Mouse (Mus musculus) heart, embryonic 13.5 days (tissue): ENCODE data around the gene Ric8b. TPM values are rescaled to one million over a fixed set of nuclear protein-coding genes. Genes with fewer than 3 reads are reported as not detected.

Source experiments
- ATAC-seq: fragments of 200-750 bp; cut with Nextera tagmentation; 2 replicates; pipeline ENCODE4 v1.8.0; 2017; ENCODE audit warnings: moderate TSS enrichment; ENCODE audit not compliant: insufficient number of reproducible peaks, low FRiP score, low TSS enrichment; ENCODE audit errors: extremely low read depth
- H3K27ac ChIP-seq: fragments of 300-500 bp; sonication (generic); replicated peaks from 2 replicates; pipeline ENCODE4 v1.5.1; 2015; ENCODE audit warnings: moderate library complexity, mild to moderate bottlenecking, inconsistent platforms
- H3K27me3 ChIP-seq: fragments of 300-500 bp; sonication (generic); replicated peaks from 2 replicates; pipeline ENCODE4 v1.6.1; 2015; ENCODE audit warnings: mild to moderate bottlenecking, inconsistent platforms
- H3K36me3 ChIP-seq: fragments of 300-500 bp; sonication (generic); 2 replicates; pipeline ENCODE4 v1.6.1; 2015; ENCODE audit warnings: mild to moderate bottlenecking, inconsistent platforms
- H3K4me1 ChIP-seq: fragments of 300-500 bp; sonication (generic); 2 replicates; pipeline ENCODE4 v1.6.1; 2015; ENCODE audit warnings: inconsistent platforms
- H3K4me2 ChIP-seq: fragments of 300-500 bp; sonication (generic); 2 replicates; pipeline ENCODE4 v1.6.1; 2015; ENCODE audit warnings: inconsistent platforms, mild to moderate bottlenecking, moderate library complexity
- H3K4me3 ChIP-seq: fragments of 300-500 bp; sonication (generic); 2 replicates; pipeline ENCODE4 v1.5.1; 2015; ENCODE audit warnings: moderate library complexity, mild to moderate bottlenecking, inconsistent platforms
- H3K9ac ChIP-seq: fragments of 300-500 bp; sonication (generic); 2 replicates; pipeline ENCODE4 v1.6.1; 2015; ENCODE audit warnings: inconsistent platforms, mild to moderate bottlenecking, moderate library complexity
- H3K9me3 ChIP-seq: fragments of 300-500 bp; sonication (generic); 2 replicates; pipeline ENCODE4 v1.6.1; 2016; ENCODE audit warnings: inconsistent platforms
- WGBS: fragments of 180-500 bp; shearing (Covaris S2); methylation state at CpG from one replicate; pipeline ENCODE4 v1.1.7; 2015; ENCODE audit warnings: mixed read lengths; 5-methylcytosine and 5-hydroxymethylcytosine counted together
- polyA plus RNA-seq: library from polyadenylated mRNA; unstranded; fragments of >200 nt; fragmentation: Nextera tagmentation; extraction: Ambion mirVana; gene quantifications from 2 replicates; pipeline ENCODE4 v1.2.1, GENCODE M21; 2015

Ric8b gene
- polyA plus RNA-seq, 1 experiment from 2014 or later, result 14.3 TPM

DNA sequence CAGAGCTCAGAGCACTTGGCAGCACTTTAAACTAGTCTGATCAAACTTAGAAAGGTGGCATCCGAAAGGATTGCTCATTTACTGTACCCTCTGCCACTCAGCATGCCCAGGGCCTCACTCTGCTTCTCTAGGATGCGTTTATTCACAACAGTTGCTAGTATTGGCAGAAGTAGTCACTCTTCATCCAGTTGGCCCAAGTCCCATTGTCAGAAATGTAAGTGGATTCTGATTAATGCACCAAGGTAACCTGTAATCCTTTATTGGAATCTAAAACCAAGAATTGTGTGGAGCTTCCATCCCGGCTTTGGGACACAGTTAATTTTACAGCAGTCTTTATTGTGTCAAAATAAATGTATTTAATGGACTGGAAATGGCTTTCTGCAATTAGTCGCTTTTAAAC, 76.9 kb downstream of the Ric8b start:
- no peak for ATAC-seq
- peaks cover 38% of the 10 kb centered on the region for H3K4me1 ChIP-seq
- no peak overlapping the region for H3K4me3 ChIP-seq
- H3K9ac ChIP-seq, result no peak overlapping the region
- H3K27me3 ChIP-seq, result no peaks in the 10 kb centered on the region
- WGBS, result 84% methylated on average over 4 of the region's 4 CpGs
- H3K9me3 ChIP-seq, result no peaks in the 10 kb centered on the region
- no peak overlapping the region for H3K4me2 ChIP-seq
- H3K27ac ChIP-seq, result no peak overlapping the region
- H3K36me3 ChIP-seq, result peaks cover 41% of the 10 kb centered on the region

DNA sequence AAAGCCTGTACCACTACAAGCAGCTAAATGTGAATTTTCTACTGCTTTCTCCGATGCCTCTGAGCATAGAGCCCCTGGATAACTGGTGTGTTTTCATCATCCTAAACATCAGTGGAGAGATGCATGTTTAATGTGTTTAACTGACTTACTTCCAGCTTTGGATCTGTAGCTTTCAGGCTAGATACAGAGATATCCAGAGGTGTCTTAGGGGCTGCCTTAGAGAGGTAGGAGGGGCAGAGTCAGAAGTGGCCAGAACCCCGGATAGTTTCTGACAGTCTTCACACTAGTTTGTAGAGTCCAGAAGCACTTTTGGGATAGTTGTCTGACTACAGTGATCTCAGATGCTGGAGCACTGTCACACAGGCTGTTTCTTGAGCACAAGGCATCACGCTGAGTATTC, 77.6 kb downstream of the Ric8b start:
- ATAC-seq, result no peak
- no peak overlapping the region for H3K4me2 ChIP-seq
- H3K9me3 ChIP-seq, result no peaks in the 10 kb centered on the region
- H3K4me1 ChIP-seq, result peaks cover 44% of the 10 kb centered on the region
- no peak overlapping the region for H3K27ac ChIP-seq
- 82% methylated on average over 3 of the region's 3 CpGs for WGBS
- no peak overlapping the region for H3K9ac ChIP-seq
- no peak overlapping the region for H3K4me3 ChIP-seq
- peaks cover 35% of the 10 kb centered on the region for H3K36me3 ChIP-seq
- H3K27me3 ChIP-seq, result no peaks in the 10 kb centered on the region

DNA sequence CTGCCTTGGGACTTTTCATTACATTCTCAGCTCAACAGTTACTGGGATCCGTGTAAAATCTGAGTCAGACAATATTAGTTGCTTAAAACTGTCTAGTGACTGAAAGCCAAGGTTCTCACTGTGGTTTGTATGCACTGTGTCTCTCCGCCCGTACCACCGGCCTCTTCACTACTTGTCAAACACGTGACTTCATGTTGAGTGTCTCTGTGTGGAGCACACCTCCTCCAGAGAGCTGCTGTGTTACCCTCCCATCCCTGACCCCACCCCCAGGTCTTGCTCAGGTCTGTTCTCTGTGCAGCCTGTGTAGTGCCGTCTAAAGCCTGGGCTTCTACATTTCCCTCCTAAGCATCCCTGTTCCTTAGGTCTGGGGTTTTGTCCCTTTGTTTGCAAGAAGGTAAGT, 79.0 kb downstream of the Ric8b start:
- Histone ChIP-seq H3K4me2 (no peak overlapping the region), H3K27me3 (no peaks in the 10 kb centered on the region), H3K9ac (no peak overlapping the region), H3K36me3 (peaks cover 30% of the 10 kb centered on the region), H3K4me1 (peaks cover 45% of the 10 kb centered on the region), H3K27ac (no peak overlapping the region), H3K4me3 (no peak overlapping the region), H3K9me3 (no peaks in the 10 kb centered on the region)
- no peak for ATAC-seq
- WGBS, result 59% methylated on average over 6 of the region's 6 CpGs

DNA sequence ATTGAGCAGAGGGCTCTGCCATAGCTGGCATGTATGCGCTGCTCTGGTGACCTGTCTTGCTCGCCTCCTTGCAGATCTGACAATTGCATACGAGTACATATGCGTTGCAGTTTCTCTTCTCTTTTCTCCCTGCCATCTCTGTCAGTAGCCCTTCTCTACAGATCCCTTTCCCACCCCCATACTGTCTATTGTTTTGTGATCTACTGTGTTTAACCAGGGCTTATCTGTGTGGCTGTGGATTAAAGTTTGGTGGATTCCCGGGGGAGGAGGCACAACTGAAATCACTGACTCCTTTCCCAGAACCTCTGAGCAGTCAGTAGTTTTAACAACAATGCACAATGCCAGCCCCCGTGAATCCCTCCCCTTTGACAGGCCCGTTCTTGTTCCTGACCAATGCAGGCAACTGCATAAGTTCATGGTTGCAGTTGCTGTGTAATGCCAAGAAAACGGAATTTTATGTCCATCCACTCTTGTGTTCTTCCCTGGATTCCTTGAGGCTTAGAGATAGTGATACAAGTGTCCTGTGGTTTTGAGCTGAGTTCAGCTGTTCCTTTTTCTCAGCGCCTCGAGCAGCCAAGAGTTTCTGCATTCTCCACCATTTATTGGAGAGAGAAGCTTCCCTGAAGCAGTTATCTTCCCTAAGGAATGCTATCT, 80.3 kb downstream of the Ric8b start:
- H3K4me1 ChIP-seq, result peaks cover 56% of the 10 kb centered on the region
- H3K9me3 ChIP-seq, result no peaks in the 10 kb centered on the region
- H3K27me3 ChIP-seq, result no peaks in the 10 kb centered on the region
- no peak overlapping the region for H3K4me2 ChIP-seq
- peaks cover 22% of the 10 kb centered on the region for H3K36me3 ChIP-seq
- ATAC-seq, result no peak
- H3K4me3 ChIP-seq, result no peak overlapping the region
- 50% methylated on average over 10 of the region's 10 CpGs for WGBS
- peak overlapping the region; percentile 40 for H3K9ac ChIP-seq
- H3K27ac ChIP-seq, result peak overlapping the region; percentile 49

DNA sequence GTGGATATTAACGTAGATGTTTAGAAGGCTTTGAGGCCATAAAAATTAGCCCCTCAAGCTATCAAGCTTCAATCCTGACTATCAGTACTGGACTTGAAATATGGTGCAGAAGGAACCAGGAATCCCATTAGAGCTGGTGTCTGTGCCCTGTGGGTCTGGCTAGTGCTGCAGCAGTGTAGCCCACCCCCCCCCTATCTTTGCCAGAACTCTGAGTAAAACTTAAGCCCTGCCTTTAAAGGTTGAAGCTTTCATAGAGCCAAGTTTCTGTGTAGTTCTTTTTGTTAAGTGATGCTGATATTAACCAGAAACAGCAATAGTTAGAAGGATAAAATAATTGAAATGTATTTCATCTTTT, 80.8 kb downstream of the Ric8b start:
- 38% methylated on average over 1 of the region's 1 CpGs for WGBS
- H3K4me2 ChIP-seq, result no peak overlapping the region
- no peak overlapping the region for H3K9ac ChIP-seq
- ATAC-seq, result no peak
- peaks cover 22% of the 10 kb centered on the region for H3K36me3 ChIP-seq
- H3K4me1 ChIP-seq, result peaks cover 59% of the 10 kb centered on the region
- peak overlapping the region; percentile 49 for H3K27ac ChIP-seq
- no peaks in the 10 kb centered on the region for H3K27me3 ChIP-seq
- no peak overlapping the region for H3K4me3 ChIP-seq
- H3K9me3 ChIP-seq, result no peaks in the 10 kb centered on the region

DNA sequence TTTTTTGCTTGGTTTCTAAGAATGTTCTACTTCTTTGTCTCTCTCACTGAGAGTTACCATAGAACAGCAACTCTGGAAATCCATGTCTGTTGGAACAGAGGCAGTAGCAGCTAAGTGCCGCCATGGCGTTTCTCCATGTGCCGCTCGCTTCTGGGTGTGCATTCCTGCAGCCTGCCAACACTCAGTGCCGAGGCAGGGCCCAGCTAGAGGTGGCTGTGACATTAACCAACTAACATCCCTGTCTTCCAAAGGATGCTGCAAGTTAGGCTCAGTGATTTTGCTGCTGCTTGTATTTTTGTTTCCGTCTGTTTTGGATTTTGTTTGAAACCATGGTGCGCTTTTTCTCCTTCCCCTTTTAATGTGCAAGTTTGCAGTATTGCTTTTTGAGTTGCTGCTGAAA, 84.5 kb downstream of the Ric8b start:
- WGBS, result 48% methylated on average over 7 of the region's 7 CpGs
- H3K9me3 ChIP-seq, result no peaks in the 10 kb centered on the region
- peaks cover 68% of the 10 kb centered on the region for H3K4me1 ChIP-seq
- no peak overlapping the region for H3K9ac ChIP-seq
- H3K27me3 ChIP-seq, result no peaks in the 10 kb centered on the region
- peaks cover 17% of the 10 kb centered on the region for H3K36me3 ChIP-seq
- peak overlapping the region; percentile 55 for H3K27ac ChIP-seq
- no peak for ATAC-seq
- H3K4me3 ChIP-seq, result no peak overlapping the region
- H3K4me2 ChIP-seq, result no peak overlapping the region

DNA sequence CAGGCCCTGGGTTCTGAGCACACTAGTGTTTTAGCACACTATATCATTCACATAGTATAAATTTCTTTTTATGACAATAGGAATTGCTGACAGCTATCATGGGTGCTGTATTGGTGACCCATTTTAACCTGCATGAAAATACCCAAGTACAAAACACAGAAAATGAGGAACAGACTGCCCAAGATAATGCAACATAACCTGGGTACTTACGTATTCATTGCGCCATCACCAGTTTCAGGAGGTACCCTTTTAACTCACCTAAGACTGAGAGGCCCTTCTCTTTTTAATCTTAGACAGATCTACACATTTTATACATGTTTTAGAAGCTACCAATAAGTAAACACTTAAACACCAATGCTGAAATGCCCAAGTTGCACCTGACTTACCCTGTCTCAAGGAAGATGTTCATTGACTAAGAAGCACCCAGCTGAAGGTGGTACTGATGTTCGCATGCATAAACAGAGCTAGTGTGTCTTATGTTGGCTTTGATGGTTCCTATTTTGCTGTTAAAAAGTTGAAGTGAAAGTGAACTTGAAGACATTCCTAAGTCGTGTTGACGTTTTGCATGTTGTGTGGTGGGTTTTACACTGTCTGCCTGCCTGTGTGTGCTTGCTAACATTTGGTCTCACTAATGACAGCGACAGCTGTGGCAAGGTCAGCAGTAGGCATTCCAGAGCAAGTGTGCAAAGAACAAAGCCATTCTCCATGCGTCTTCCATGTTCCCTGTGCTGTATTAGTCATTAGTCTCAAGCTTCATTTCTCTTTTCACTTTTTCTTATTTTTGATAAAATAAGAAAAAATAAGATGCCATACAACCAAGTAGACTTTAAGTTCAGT, 86.0 kb downstream of the Ric8b start:
- peak overlapping the region; percentile 55; the same call in 1 of the 2 replicates for H3K27ac ChIP-seq
- peaks cover 22% of the 10 kb centered on the region for H3K36me3 ChIP-seq
- no peak overlapping the region for H3K9ac ChIP-seq
- ATAC-seq, result no peak
- peaks cover 60% of the 10 kb centered on the region for H3K4me1 ChIP-seq
- H3K4me2 ChIP-seq, result no peak overlapping the region
- H3K4me3 ChIP-seq, result no peak overlapping the region
- no peaks in the 10 kb centered on the region for H3K27me3 ChIP-seq
- 81% methylated on average over 7 of the region's 7 CpGs for WGBS
- no peaks in the 10 kb centered on the region for H3K9me3 ChIP-seq

DNA sequence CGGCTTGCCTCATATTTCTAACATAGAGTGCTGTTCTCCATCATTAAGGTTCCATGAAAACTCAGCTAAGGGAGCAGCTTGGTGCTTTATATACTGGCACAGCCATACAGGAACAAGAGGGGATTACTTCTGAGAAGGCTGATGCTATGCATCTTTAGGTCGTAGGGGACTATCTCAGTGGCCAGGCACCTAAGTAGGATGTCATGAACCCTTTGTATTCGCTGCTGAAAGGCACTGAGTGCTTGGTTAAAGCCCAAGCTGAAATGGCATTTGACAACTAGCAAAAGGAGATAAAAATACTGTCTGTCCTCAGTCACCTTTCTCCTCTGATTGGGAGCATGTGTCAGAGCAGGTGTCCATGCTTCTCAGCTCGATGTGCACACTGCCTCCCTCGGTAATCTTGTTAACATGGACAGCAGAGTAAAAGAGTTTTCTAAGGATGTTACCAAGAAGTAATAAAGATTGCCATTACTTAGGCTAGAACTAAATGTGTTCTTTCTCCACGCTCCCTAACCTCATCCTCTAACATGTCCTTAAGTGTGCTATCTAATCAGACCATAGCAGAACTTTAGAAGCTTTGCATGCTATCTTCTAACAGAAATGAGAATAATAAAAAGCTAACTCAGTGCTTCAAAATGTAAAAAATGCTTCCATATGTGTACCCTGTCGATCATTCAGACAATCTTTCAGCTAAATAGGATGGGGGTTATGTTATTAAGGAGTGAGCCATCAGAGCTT, 89.3 kb downstream of the Ric8b start:
- peaks cover 43% of the 10 kb centered on the region for H3K4me1 ChIP-seq
- H3K27me3 ChIP-seq, result no peaks in the 10 kb centered on the region
- no peak overlapping the region for H3K9ac ChIP-seq
- WGBS, result 57% methylated on average over 7 of the region's 7 CpGs
- no peak overlapping the region for H3K4me3 ChIP-seq
- H3K4me2 ChIP-seq, result no peak overlapping the region
- H3K36me3 ChIP-seq, result peaks cover 48% of the 10 kb centered on the region
- H3K27ac ChIP-seq, result no peak overlapping the region
- no peaks in the 10 kb centered on the region for H3K9me3 ChIP-seq
- ATAC-seq, result no peak

DNA sequence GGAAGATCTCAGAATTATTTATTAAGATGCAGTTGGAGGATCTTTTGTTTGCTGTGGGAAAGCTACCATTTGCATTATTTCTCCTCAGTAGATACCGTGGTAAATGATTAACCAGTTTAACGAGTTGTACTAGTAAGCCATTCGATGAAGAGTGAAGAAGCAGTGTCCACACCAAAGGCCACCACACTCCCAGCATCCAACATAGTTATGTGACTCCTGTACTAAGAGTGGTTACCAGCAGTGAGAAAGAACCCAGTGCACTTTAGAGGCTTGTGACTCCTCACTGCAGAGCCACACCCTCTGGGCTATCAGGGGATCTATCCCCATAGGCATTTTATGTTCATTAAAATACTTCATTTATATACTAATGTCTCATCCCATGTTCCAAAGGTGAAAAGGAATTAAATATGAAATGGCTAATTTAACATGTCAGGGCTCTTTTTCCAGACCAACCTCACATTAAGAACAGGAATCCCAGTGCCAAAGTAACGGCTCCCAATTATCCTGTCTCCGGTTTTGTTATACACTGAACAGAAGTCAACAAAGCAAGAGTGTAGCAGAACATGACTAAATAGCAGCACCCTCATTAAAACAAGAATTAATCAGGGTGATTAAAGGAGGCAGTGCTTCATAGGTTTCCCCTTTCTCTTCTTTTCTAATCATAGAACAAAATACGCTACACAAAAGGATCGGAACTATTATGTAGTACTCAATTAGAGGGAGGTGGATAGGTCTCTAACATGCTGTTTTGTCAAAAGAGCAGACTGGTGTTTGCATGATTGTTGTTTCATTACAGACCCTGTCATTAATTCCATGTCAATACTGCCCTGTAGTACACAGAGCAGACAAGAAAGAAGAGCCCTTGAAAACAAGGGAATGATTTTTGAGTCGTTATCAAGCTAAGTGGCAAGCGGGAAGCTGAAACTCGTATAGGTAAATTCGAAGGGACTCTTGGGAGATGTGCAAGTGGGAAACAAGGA, 90.7 kb downstream of the Ric8b start:
- no peak overlapping the region for H3K4me3 ChIP-seq
- no peak overlapping the region for H3K27ac ChIP-seq
- H3K9me3 ChIP-seq, result no peaks in the 10 kb centered on the region
- H3K36me3 ChIP-seq, result peaks cover 47% of the 10 kb centered on the region
- H3K9ac ChIP-seq, result no peak overlapping the region
- no peaks in the 10 kb centered on the region for H3K27me3 ChIP-seq
- no peak for ATAC-seq
- peaks cover 30% of the 10 kb centered on the region for H3K4me1 ChIP-seq
- WGBS, result 89% methylated on average over 11 of the region's 11 CpGs
- no peak overlapping the region for H3K4me2 ChIP-seq

DNA sequence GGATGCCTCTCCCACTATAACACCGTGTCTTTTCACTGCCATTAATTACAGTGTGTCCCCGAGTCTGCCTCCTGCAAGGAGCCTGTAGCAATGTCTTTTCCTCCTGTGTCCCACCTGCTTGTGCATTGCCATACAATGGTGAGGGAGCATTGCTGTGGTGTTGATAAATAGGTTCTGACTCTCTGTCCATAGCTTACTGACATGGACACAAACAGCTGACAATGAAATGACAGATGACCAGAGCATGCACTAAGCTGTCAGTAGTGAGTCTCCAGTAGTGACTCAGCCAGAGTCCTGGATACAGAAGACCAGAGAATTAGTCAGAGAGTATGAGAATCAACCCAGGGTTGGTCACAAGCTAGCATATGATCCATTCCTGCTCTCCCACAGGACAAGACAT, 93.7 kb downstream of the Ric8b start:
- Histone ChIP-seq H3K27ac (no peak overlapping the region), H3K36me3 (peaks cover 56% of the 10 kb centered on the region), H3K9me3 (no peaks in the 10 kb centered on the region), H3K27me3 (no peaks in the 10 kb centered on the region), H3K9ac (no peak overlapping the region), H3K4me1 (peaks cover 14% of the 10 kb centered on the region), H3K4me2 (no peak overlapping the region), H3K4me3 (no peak overlapping the region)
- 81% methylated on average over 2 of the region's 2 CpGs for WGBS
- ATAC-seq, result no peak

DNA sequence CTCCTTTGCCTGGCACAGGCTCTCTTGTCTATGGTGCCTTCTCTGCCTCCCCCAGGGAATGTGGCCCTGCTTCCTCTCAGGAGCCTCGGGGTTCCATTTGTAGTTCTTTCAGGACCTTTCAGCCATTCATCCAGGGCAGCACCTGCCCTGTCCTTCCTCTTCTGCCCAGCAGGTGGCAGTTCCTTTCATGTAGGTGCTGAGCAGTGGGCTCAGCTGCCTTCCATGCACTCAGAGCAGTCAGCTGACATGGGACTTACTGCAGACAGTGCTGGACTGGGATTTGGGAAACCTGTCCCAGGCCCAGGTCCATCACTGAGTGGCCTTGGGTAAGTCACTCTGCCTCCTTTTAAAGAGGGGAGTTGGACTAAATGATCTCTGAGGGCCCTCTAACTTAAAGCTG, 96.0 kb downstream of the Ric8b start:
- H3K27ac ChIP-seq, result no peak overlapping the region
- H3K9me3 ChIP-seq, result no peaks in the 10 kb centered on the region
- H3K4me3 ChIP-seq, result no peak overlapping the region
- no peak overlapping the region for H3K4me2 ChIP-seq
- H3K9ac ChIP-seq, result no peak overlapping the region
- 19% methylated on average over 1 of the region's 1 CpGs for WGBS
- no peaks in the 10 kb centered on the region for H3K4me1 ChIP-seq
- H3K27me3 ChIP-seq, result no peaks in the 10 kb centered on the region
- no peak for ATAC-seq
- H3K36me3 ChIP-seq, result peaks cover 75% of the 10 kb centered on the region
